Mouse (Mus musculus) megakaryocyte, adult 5-6 weeks (primary cell): ENCODE data around the gene B3gat2. TPM values are rescaled to one million over a fixed set of nuclear protein-coding genes. Genes with fewer than 3 reads are reported as not detected.
A peak's percentile ranks its signal among the peaks of the same experiment; 100 is the strongest.

Source experiments
- ATAC-seq: 2 replicates; pipeline ENCODE4 v1.8.0; 2016; ENCODE audit warnings: mild to moderate bottlenecking, inconsistent platforms; ENCODE audit not compliant: poor library complexity, severe bottlenecking
- total RNA-seq, 2 experiments: library from RNA; stranded (forward) in 1 of 2; stranded (reverse) in 1 of 2; fragments of 153-499, 151-499 nt in 1 of 2; fragments of 221-1000, 200-1000 nt in 1 of 2; gene quantifications; 2 replicates each; pipeline versions ENCODE4 v1.2.3 to v1.2.4; 2015 to 2017

The B3gat2 gene
- not detected in 2 replicates for total RNA-seq (2015)
- total RNA-seq (2017), result 0.04 and 0.12 TPM in 2 replicates

GRCm38 (mm10) chr1:23761502-23762135 is at the start of gene B3gat2:
Gene B3gat2, plus strand, starts transcription at chr1:23761753.
- ATAC-seq, result no peak

- ATAC-seq, result no peak
Measured at GRCm38 (mm10) chr1:23720326-23720725, 41.2 kb upstream of the B3gat2 start.

DNA sequence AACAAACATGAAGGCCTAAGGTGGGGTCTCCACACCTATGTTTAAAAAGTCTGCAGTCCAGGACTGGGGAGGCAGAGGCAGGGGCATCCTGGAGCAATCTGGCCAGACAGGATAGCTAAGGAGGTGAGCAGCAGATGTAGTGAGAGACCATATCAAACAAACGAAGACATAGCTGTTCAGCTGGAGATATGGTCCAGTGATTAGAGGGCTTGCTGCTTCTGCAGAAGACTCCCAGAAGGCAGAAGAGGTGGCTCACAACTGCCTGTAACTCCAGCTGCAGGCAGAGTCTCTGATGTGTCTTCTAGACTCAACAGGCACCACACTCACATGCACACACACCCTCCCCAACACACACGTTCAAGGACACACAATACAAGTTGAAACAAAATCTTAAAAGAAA is 40.5 kb upstream of the B3gat2 start:
- no peak for ATAC-seq

GRCm38 (mm10) chr1:23722469-23723372 is 38.8 kb upstream of the B3gat2 start:
- no peak for ATAC-seq

DNA sequence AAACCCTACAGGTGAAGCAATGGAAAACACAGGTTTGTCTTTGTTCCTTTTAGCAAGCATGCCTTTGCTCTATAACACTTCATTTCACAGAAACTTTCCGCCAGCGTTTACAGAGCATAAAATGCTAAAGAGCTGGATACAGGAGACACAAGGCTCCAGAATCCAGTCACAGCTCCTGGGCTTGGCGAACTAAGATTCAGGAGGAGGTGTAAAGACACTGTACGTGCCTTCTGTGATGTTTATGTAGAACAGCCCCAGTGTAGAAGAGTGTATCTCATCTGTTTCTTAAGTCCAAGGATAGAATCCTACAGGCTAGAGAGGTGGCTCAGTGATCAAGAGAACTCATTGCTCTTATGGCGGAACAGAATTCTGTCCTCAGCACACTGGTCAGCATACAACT is 30.2 kb upstream of the B3gat2 start:
- no peak for ATAC-seq

DNA sequence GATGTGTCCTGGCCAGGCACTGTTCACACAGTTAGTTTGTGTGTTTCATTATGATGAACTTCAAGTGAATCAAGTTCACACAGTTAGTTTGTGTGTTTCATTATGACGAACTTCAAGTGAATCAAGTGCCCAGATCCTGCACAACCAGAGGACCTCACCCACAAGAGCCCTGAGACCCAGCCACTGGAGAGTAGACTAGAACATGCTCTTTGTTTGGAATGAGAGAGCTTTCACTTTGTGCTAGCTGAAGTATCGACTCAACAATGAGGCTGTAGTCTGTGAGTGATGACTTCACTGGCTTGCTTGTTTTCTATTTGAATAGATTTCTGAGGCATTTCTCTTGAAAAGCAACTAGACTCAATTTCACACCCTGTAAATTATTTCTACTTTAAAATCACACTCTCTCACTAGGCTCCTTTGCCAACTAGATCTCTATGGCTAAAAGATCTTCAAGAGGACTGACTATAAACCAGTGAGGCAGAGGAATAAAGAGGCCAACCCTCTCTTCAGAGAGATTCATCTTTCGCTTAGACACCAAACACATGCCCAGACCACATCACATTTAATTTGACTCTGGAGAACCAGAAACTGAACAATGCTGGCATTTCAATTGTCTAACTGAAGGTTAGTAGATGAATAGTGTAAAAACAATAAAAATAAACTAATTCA is 10.6 kb upstream of the B3gat2 start:
- ATAC-seq, result no peak

DNA sequence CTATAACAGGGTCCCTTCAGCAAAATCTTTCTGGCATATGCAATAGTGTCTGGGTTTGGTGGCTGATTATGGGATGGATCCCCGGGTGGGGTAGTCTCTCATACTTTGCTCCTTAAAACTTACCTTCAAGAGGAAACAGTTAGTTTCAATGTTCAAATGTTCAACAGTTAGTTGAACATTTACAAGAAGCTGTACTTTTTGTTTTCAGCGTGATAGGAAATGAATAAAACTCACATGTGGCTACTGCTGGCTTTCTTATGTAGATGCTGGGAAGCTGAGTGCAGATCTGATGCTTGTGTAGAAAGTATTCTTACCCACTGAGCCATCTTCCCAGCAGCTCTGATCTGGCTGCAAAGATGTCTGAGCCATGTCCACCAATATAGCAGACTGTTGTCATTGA is 8.5 kb upstream of the B3gat2 start:
- no peak for ATAC-seq

- no peak for ATAC-seq
Measured at GRCm38 (mm10) chr1:23753591-23753990, 8.0 kb upstream of the B3gat2 start.

- no peak for ATAC-seq
Measured at GRCm38 (mm10) chr1:23754340-23754739, 7.2 kb upstream of the B3gat2 start.

- ATAC-seq, result no peak
Measured at GRCm38 (mm10) chr1:23754967-23755366, 6.6 kb upstream of the B3gat2 start.

- no peak for ATAC-seq
Measured at GRCm38 (mm10) chr1:23762136-23762687, 659 bp downstream of the B3gat2 start.

GRCm38 (mm10) chr1:23762782-23763630 is 1.5 kb downstream of the B3gat2 start:
- peak; percentile 86 for ATAC-seq

DNA sequence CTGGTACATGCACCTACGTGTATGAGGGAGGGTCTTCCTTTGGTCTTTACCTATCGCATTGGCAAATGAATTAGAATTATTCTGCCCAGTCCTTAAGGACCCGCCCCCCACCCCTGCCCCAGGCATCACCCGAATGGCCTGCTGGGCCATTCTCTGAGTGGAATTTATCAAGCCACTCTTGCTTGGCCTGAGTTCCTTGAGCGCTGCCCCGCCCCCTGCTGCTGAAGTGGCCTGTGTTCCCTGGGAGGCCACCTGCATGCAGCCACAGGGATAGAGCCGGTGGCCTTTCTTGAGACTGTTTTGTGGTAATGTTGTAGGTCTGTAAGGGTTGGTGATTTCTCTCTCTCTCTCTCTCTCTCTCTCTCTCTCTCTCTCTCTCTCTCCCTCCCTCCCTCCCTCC is 2.2 kb downstream of the B3gat2 start:
- no peak for ATAC-seq

GRCm38 (mm10) chr1:23764710-23765109 is 3.2 kb downstream of the B3gat2 start:
- no peak for ATAC-seq

GRCm38 (mm10) chr1:23773039-23773438 is 11.5 kb downstream of the B3gat2 start:
- ATAC-seq, result no peak

- peak; percentile 80 for ATAC-seq
Measured at GRCm38 (mm10) chr1:23792737-23793533, 31.4 kb downstream of the B3gat2 start.

- no peak for ATAC-seq
Measured at GRCm38 (mm10) chr1:23798306-23798705, 36.8 kb downstream of the B3gat2 start.

DNA sequence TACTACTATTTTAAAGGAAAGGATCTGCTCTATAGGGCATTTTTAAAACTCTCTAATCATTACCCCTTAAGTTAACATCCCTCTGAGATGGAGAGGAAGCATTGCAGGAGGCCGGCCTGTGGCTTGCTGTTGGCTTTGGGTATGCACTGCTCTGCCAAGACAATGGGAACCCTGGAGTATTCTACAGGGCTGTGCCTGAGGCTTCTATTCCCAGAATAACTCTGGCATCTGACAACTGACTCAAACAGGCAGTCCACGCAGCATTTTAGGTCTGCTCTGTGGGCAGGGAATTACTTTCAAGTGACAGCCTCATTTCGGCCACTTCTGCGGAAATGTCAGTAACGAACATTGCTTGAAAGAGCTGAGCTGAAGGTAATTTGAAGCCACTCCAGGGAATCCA is 60.1 kb downstream of the B3gat2 start:
- ATAC-seq, result no peak
